Mouse (Mus musculus) layer of hippocampus, adult 18-20 months (tissue): ENCODE data around the gene Bcat2. TPM values are rescaled to one million over a fixed set of nuclear protein-coding genes. Genes with fewer than 3 reads are reported as not detected.

Experiments
- DNase-seq, 2 experiments: peaks; one replicate each; pipeline ENCODE4 v3.0.0; 2022; ENCODE audit warnings: low spot score in 2 of 2
- total RNA-seq, 2 experiments: library from RNA; stranded (reverse); gene quantifications; 2 replicates each; pipeline ENCODE4 v1.2.3; 2021

The Bcat2 gene
- total RNA-seq, 2 experiments from 2014 or later = 23.3 to 26.0 TPM

DNA sequence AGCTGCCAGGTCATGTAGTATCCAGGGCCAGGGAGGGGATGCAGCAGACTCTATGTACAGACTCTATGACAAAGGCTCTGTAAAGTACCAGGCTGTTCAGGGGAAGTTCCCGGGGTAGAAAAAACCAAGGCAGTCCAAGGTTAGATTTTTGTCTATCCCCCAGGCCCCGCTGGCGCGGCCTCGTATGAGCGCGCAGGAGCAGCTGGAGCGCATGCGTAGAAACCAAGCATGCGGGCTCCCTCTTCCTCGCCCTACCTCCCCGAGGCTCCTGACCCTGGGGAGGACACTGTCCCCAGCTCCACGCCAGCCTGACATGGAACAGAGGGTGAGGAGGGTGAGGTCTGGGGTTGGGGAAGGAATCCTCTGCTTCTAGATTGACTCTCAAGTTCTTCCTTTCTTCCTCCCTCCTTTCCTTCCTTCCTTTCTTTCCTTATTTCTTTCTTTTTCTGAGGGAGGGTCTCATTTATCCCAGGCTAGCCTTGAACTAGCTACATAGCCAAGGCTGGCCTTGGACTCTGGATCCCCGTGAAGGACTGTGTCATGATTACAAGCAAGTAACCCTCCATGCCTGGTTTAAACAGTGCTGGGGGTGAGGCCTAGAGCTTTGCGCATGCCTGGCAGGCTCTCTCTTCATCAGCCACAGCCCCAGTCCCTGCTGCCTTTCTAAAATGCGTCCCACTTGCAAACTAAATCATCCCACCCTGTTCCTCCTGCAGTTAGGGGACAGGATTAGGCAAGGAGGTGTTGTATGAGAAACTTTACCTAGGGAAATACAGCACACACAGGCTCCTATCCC, 20.1 kb upstream of the Bcat2 start:
- no peak for DNase-seq

- no peak for DNase-seq
These were observed 19.0 kb upstream of the Bcat2 start for GRCm38 (mm10) chr7:45550821-45551511.

GRCm38 (mm10) chr7:45551512-45551883, 18.5 kb upstream of the Bcat2 start:
- no peak for DNase-seq

GRCm38 (mm10) chr7:45553519-45553918, 16.4 kb upstream of the Bcat2 start:
- DNase-seq = no peak

DNA sequence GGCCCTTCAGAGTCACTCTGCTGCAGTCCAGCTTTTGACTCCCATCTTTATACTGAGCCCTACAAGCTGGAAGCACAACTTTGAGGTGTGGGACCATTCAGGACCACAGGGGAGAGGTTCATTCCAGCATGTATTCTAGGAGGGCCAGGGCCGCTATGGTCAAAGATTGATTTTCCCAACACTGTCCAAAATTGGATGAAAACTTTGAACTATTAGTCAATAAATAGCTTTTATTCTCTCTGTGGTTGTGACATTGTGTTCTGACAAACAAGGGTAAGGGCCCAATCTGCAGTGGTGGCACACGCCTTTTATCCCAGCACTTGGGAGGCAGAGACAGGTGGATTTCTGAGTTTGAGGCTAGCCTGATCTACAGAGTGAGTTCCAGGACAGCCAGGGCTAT, 16.0 kb upstream of the Bcat2 start:
- no peak for DNase-seq

- no peak for DNase-seq
These were observed 15.2 kb upstream of the Bcat2 start, which contains the start of gene Hsd17b14 for GRCm38 (mm10) chr7:45554744-45555143. Gene Hsd17b14 (plus strand): TSS chr7:45554893.

GRCm38 (mm10) chr7:45555787-45556186, 14.2 kb upstream of the Bcat2 start:
- peak; percentile 43 to 79 for DNase-seq

DNA sequence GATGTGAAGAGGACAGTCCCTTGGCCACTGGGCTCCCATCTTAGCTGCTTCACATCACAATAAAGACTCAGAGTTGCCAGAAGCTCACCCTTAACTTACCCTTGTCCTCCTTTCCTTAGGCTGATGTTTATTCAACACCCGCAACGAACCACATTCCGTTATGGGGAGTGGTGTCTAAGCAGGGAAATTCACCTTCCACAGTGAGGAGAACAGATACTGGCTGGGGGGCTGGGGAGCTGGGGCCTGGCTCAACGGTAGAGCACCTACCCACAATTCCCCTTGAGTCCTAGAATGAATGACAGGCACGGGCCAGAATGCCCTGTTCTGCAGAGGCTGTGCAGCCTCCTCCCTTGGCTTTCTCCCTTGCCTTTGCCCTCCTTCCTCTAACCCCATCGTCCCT, 11.0 kb upstream of the Bcat2 start:
- DNase-seq = no peak

DNA sequence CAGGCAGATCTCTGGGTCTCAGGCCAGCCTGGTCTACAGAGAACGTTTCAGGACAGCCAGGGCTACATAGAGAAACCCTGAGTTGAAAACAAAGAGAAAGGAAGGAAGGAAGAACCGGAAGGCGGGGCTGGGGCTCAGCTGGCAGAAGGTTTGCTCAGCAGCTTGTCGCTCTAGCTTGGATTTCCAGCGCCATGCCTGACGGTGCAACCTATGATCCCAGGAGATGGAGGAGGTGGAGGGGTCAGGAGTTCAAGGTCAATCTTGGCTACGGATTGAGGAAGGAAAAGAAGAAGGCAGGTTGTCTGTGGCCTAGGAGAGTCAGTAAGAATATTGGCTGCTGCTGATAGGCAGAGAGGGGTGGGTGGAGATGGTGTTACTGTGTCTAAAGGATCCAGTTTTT, 9.7 kb upstream of the Bcat2 start:
- DNase-seq = no peak

- peak; percentile 52 to 88 for DNase-seq
These were observed 8.9 kb upstream of the Bcat2 start for GRCm38 (mm10) chr7:45560843-45561623.

DNA sequence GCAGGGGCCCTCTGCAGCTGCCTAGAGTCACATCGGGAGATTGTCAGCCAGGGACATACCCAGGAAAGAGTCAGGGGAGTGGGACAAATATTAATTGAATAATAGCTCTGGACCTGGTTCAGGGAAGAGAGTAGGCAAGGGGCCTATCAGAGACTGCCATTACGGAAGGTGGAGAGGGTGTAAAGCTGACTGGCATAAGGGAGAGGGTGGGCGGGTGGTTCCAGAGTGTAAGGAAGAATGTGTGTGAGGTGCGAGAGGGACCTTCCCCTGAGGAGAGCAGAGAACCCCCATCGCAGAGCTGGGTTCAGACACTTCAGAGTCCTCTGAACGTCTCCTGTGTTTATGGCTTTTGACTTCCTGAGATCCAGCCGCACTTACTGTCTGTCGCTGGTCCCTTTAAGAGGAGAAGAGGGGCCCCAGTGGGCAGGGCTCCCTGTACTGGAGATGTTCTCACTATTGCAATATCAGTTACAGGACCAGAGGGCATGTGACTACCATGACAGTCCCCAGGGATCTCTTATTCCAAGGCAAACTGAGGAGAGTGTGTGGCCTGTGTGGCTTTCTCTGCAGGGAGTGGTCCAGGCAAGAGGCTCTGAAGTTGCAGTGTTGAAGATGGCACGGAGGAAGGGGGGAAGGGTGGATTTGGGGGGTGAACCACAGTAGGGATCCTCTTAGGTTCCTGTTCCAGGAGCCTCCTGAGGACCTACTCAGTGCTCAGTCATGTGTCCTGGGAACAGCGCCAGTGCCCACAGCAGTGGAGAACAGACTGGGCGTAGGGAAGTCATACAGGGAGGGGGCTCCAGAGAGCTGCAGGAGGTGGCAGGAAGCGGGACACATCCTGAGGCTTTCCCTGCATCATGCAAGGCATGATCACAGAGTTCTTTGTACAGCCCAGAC, 8.1 kb upstream of the Bcat2 start:
- no peak for DNase-seq

- no peak for DNase-seq
These were observed 5.1 kb upstream of the Bcat2 start for GRCm38 (mm10) chr7:45564811-45565210.

- DNase-seq = no peak
These were observed 4.5 kb upstream of the Bcat2 start for GRCm38 (mm10) chr7:45565446-45565845.

- no peak for DNase-seq
These were observed 2.7 kb upstream of the Bcat2 start for GRCm38 (mm10) chr7:45567112-45567779.

GRCm38 (mm10) chr7:45567780-45568516, 2.0 kb upstream of the Bcat2 start:
- DNase-seq = peak; percentile 81 to 93

- DNase-seq = no peak
These were observed 1.1 kb upstream of the Bcat2 start for GRCm38 (mm10) chr7:45568601-45569473.

GRCm38 (mm10) chr7:45571966-45572365, 2.0 kb downstream of the Bcat2 start:
- DNase-seq = no peak

DNA sequence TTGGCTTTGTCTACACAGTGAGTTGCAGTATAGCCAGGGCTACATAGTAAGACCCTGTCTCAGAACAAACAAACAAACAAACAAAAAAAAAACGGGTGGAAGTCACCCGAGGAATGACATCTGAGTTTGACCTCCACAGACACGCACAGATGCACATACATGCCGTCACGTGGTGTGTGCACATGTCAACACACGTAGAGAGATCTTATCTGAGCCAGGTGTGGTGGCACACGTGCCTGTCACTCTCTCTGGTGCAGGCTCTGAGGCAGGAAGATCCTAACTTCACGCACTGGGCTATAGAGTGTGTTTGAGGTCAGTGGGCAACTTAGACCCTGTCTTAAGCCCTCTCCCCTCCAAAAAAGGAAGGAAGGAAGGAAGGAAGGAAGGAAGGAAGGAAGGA, 4.0 kb downstream of the Bcat2 start:
- no peak for DNase-seq
